Mouse (Mus musculus) CD4-positive, CD25-positive, alpha-beta regulatory T cell, adult 4 months (primary cell): ENCODE measurements at regions not wholly inside any gene's neighbourhood (a gene's known extent, or its start where the extent isn't known, plus 50 kb on each side); places are given as distances from the start of the nearest gene placed in this dataset.
"Not testable (repeated sequence)": the region's sequence is repeated elsewhere in the genome, so short reads cannot be mapped to it uniquely, and the experiment has no call there.

Source experiments
- ATAC-seq: one replicate; pipeline ENCODE4 v1.8.0; 2017

- ATAC-seq: no peak
Observed at GRCm38 (mm10) chr4:45641272-45641671, 109.0 kb upstream of the Shb start.

- ATAC-seq: no peak
Observed at GRCm38 (mm10) chr4:45640713-45641112, 108.4 kb upstream of the Shb start.

GRCm38 (mm10) chr4:45639397-45640034 is 107.2 kb upstream of the Shb start:
- ATAC-seq: no peak

DNA sequence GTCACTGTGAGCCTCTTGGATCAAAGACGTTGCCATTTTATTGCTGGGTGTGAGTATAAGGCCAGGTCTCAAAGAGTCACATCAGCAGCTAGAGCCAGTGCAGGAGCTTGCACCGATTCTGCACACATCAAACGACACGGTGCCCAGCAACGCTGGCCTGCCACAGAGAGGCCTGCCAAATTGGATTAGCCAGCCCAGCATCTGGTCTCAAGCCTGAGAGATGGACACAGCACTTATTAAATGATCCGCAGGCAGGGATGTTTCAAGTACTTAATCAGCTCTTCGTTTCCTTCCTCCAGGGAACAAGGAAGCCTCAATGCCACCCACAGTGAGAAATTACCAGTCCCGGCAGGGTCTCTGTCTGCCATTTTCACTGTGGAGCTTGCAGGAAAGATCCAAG is 106.1 kb upstream of the Shb start:
- no peak for ATAC-seq

DNA sequence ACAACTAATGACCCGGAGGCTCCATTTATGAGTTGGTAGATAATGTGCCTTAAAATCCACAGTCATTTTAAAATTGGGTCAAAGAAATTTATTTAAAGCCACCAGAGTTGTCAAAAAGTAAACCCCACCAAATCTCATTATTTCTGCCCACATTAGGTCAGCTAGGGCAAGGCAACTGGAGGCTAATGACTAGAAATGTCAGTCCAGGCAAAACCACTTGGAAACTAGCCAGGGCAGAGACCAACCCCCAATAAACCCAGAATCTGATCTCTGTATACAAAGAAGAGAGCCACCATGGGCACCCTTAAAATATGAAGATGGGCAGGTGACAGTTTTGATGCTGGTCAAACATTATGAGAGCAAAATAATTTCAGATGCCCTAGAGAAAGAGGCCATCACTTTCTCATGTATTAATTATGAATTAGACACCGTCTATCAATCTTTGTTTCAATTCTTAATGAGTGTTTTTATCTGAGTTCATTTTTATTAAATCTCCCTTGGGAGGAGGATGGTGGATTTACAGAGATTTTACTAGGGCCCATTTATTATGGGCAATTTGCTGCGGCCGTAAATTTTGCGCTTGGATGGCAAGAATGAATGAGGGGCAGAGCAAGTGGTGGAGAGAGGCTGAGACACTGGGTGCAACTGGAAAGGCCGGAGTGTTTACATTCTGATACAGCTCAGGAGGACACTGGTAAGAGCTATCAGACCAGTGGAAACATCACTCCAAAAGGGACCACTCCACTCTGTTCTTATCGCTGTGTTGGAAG is 99.2 kb upstream of the Shb start:
- ATAC-seq: no peak

DNA sequence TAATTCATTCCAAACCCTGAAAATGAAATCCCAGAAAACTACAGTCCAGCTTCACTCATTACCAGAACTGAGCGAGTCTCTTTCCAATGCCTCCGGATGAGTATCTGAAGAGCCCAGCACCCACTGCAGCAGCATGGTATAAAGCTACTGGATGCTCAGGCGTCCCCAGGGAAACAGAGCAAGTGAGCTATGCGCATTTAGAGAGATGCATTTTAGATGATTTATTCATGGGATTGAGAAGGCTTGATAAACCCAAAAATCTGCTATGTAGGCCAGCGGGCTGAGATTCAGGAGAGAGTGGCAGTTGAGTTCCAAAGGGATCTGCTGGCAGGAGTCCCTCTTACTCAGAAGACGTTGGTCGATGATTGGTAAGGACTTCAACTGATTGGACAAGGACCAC is 93.4 kb upstream of the Shb start:
- no peak for ATAC-seq

DNA sequence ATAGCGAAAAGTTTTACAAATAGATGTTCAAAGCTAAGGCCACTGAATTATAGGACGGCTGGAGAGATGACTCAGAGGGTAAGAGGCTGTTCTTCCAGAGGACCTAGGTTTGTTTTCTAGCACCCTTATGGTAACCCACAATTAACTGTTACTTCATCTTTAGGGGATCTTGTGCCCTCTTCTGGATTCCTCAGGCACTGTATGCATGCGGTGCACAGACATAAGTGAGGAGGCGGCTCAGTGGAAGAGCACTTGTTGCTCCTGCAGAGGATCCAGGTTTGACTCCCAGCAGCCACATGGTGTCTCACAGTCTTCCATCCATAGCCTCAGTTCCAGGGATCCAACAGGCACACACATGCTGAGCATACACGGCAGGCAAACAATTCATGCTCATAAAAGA is 89.7 kb upstream of the Shb start:
- no peak for ATAC-seq

- ATAC-seq: no peak
Observed at GRCm38 (mm10) chr4:45617126-45617525, 84.9 kb upstream of the Shb start.

DNA sequence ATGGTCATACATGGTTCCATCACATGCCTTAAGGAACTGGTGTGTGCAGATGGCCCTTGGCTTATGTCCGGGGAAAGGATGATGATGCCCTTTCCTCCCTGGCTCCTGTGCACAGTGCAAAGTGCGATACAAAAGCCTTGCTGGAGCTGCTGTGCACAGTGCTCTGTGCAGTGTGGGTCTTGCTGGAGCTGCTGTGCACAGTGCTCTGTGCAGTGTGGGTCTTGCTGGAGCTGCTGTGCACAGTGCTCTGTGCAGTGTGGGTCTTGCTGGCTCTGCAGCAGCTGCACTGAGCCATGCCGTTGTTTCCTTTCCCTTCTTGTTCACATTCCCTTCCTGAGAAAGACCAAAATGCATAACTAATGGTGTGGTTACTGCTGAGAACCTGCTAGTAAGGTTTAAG is 81.2 kb upstream of the Shb start:
- not testable (repeated sequence) for ATAC-seq

DNA sequence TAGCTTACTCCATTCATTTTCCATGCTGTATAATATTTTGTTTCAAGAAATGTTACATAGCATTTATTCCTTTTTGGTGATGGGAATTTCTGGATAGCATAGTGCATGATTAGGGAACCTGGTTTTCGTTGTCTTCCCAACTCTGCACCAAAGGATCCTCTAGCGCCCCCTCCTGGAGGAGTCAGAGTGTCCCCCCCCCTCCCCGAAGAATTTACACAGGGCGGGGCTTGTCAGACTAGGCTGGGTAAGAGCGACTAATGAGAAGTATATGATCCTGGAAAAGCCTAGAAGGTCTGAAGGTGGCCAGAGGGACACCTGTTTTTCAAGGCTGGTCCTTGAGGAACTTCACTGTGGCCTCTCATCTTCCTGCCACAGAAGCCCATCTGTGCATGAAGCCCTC is 79.9 kb upstream of the Shb start:
- no peak for ATAC-seq

DNA sequence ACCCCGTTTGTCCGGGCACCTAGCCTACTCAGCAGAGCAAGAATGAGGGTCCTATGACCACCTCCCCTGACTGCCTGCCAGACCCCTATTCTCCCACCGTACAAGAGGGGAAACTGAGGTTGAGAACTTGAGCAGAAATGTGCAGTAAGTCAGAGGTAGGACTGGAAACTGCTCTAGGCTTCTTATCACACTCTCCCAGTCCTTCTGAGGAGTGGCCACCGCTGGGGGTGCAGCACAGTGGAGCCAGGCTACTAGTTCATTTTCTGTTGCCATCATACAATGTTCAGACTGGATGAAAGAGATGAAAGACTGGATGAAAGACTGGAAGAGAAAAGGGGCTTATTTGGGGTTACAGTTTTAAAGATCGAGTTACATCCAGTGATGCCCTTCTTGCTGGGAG is 78.7 kb upstream of the Shb start:
- no peak for ATAC-seq

DNA sequence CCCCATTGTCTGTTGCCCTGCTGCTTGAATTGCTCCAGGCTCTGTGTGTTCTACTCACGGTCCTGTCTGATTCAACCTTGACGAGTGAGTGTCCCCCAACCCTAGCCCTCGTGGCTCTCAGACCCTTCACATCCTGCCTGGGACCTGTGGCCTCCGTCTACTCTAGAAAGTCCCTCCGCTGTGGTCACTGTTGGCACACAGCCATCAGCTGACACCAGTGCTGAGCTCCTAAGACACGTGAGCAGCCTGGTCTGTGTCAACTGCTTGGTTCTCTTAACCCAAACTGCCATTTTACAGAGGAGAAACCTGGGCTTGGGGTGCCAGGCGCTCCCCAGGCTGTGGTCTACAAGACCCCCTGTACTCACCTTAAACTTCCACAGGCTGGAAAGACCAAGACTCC is 74.3 kb upstream of the Shb start:
- ATAC-seq: no peak

- ATAC-seq: no peak
Observed at GRCm38 (mm10) chr4:45605681-45606080, 73.4 kb upstream of the Shb start.

GRCm38 (mm10) chr4:45604271-45604800 is 72.1 kb upstream of the Shb start:
- no peak for ATAC-seq

GRCm38 (mm10) chr4:45600520-45600919 is 68.2 kb upstream of the Shb start:
- no peak for ATAC-seq

DNA sequence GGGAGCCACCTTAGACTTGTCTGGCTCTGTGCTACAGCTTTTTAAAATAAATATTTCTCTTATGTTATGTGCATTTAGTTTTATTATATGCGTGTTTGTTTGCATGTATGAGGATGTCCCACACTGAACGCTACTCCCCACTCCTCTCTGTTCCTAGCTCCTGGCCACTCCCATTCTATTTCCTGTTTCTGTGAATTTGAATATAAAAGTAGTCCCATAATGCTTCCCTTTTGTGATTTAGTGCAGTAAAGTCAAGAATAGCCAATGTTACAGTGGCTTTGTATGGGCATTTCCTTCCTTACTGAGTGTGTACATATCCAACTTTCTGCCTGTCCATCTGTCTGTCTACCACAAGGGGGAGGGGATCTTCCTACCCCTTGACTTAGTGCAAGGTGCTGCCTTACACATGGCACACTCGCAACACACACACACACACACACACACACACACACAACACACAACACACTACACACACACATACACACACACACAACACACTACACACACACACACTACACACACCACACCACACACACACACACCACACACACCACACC is 61.2 kb upstream of the Shb start:
- no peak for ATAC-seq

- no peak for ATAC-seq
Observed at GRCm38 (mm10) chr4:45592766-45593165, 60.5 kb upstream of the Shb start.

DNA sequence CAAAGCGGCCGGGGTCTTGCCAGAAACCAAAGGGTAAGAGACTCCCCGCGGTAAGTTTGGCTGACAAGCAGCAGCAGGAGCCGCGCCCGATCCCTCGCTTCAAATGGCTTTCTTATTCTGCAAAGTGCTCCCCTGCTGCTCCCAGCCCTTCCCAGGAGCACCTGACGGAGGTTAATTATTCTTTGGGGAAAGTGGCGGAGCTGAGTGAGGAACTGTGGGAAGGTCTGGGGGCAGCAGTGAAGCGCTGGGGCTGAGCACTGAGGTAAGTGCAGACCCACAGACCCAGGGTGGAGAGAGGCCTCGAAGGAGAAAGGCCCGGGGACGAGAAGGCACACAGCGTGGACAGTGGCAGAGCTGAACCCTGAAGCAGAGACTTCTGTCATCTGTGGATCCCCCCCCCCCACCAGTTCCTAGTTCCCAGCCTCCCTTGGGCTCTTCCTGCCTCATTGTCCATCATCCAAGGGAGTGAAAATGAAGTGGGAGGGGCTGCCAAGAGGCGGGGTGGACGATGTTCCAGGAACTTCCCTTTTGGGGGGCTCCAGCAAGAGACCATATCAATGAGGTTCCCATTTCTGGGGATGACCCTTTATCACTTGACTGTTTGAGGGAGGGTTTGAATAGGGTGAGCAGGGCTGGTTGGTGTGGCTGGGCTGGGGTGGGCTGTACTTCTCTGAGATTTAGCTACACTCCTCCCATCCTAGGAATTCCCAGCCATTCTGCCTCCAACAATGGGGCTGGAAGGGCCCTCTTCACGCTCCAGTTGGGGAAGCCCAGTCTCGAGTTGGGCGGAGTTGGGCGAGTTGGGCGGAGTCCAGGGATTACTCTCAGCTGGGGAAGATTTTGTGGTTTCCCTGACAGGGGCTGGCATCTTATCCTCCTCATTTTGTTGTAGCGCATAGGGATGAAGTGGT is 59.4 kb upstream of the Shb start:
- ATAC-seq: no peak

GRCm38 (mm10) chr4:45590836-45591235 is 58.6 kb upstream of the Shb start:
- no peak for ATAC-seq

DNA sequence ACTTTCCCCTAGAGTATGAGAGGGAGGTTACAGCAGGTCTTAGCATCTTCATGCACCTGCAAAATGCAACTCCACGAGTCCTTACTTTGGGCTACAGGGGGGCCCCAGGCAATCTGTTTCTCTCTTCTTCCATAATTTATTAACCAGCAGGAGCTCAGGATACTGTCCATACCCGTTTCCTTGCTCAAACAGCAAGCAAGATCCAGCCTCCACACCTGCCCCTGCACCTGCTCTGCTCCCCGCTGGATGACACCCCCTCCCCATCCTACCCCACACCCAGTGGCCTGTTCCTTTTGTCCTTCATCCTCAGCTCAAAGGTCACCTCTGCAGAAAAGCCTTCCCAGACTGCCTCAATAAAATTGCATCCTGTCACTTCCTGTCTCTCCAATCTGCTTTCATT is 56.1 kb upstream of the Shb start:
- ATAC-seq: no peak

GRCm38 (mm10) chr4:45587202-45587601 is 54.9 kb upstream of the Shb start:
- no peak for ATAC-seq

- peak; percentile 67 for ATAC-seq
Observed at GRCm38 (mm10) chr4:45586310-45586709, 54.0 kb upstream of the Shb start.
